Mouse (Mus musculus) cerebellum, adult 2 months (tissue): ENCODE data around the gene Smg6.

Experiments used
- CTCF ChIP-seq: fragments of 200-500 bp; IDR thresholded peaks from 2 replicates; pipeline ENCODE4 v1.5.1; 2011; ENCODE audit warnings: low read depth, mild to moderate bottlenecking, control low read depth, low read length, moderate library complexity, borderline replicate concordance; ENCODE audit not compliant: insufficient read depth
- POLR2A ChIP-seq: fragments of 200-500 bp; IDR thresholded peaks from 2 replicates; pipeline ENCODE4 v1.6.1; 2011; ENCODE audit warnings: low read length, control low read depth, borderline replicate concordance; ENCODE audit not compliant: insufficient read depth

GRCm38 (mm10) chr11:75014816-75015215 lies 89.2 kb downstream of the Smg6 start:
- TF ChIP-seq CTCF: no peak
- no peak for TF ChIP-seq POLR2A
